Mouse (Mus musculus) gastrocnemius, adult 2 months (tissue): ENCODE results near the gene Ugdh. TPM values are rescaled to one million over a fixed set of nuclear protein-coding genes. Genes with fewer than 3 reads are reported as not detected.

Experiments
- DNase-seq: peaks from one replicate; pipeline ENCODE4 v3.0.0; 2022
- H3K27ac ChIP-seq: fragments of 200-600 bp; 2 replicates; pipeline ENCODE4 v1.8.1; 2022; ENCODE audit warnings: mild to moderate bottlenecking
- H3K4me3 ChIP-seq: fragments of 200-600 bp; 2 replicates; pipeline ENCODE4 v1.8.1; 2022; ENCODE audit warnings: mild to moderate bottlenecking, moderate library complexity
- CTCF ChIP-seq: fragments of 200-600 bp; IDR thresholded peaks from 2 replicates; pipeline ENCODE4 v1.8.1; 2022; ENCODE audit warnings: antibody characterized with exemption, mild to moderate bottlenecking, moderate library complexity
- intact Hi-C: fragments of 180-260 bp; cut with DNase I; formaldehyde crosslinking; loops from one replicate; pipeline ENCODE4 v1.15.1; 2025
- total RNA-seq, 2 experiments: library from RNA; stranded (reverse); gene quantifications; 2 replicates each; pipeline ENCODE4 v1.2.3; 2021

Ugdh gene
- total RNA-seq, 2 experiments from 2014 or later = 5.8 to 12.0 TPM

DNA sequence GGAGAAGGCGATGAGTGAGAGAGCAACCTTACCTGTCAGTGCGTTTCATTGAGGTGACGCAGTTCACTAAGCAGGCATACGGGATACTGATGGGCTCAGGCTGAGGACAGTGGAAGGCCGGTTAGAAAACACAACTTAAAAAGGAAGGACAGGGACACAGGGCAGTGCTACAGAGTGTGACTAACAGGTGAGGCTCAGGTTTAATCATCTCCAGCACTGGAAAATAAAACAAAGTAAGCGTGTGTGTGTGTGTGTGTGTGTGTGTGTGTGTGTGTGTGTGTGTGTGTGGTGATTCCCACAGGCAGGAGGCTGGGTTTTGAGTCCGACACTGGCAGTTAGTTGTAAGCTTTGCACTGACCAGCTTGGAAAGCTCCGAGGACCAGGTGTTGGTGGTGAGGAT lies 12.9 kb downstream of the Ugdh start:
- intact Hi-C loops = no loop called here
- H3K27ac ChIP-seq = no peak overlapping the region
- TF ChIP-seq CTCF = no peak
- no peak for DNase-seq
- H3K4me3 ChIP-seq = no peak overlapping the region

DNA sequence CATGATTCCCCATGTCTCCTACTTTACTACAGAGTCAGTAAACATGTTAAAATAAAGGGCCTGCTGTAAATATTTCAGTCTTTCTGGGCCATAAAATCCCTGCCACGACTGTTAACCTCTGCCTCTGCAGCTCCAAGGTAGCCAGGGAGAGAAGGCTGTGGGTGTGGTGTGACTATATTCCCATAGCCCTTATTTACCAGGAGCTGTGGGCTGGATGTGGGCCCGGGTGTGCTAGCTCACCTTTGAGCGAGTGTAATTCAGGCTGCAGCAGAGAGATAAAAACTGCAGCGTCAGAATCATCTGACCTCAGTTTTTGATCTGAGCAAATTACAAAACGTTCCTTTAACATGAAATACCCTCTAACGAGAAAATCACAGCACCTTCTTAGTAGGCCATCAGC lies 14.9 kb downstream of the Ugdh start:
- TF ChIP-seq CTCF = no peak
- intact Hi-C loops = no loop called here
- DNase-seq = no peak
- H3K4me3 ChIP-seq = no peak overlapping the region
- H3K27ac ChIP-seq = no peak overlapping the region

DNA sequence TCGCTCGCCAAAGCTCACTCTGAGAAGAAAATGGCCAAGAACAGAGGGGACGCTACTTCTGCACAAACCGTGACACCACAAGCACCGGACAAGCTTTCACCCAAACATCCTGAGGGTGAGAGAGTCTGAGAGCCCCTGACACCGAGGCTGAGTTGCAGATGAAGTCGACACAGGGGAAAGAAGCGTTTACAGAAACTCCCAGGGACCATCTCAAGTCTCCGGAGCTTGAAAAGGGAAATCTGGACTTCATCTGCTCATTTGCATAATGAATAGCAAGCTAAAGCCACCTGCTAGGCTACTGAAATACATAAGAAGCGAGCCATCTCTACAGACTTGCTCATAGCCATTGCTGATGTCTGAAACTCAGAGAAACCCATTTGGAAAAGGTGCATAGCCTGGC lies 16.6 kb downstream of the Ugdh start:
- TF ChIP-seq CTCF = no peak
- H3K4me3 ChIP-seq = no peak overlapping the region
- intact Hi-C loops = no loop called here

DNA sequence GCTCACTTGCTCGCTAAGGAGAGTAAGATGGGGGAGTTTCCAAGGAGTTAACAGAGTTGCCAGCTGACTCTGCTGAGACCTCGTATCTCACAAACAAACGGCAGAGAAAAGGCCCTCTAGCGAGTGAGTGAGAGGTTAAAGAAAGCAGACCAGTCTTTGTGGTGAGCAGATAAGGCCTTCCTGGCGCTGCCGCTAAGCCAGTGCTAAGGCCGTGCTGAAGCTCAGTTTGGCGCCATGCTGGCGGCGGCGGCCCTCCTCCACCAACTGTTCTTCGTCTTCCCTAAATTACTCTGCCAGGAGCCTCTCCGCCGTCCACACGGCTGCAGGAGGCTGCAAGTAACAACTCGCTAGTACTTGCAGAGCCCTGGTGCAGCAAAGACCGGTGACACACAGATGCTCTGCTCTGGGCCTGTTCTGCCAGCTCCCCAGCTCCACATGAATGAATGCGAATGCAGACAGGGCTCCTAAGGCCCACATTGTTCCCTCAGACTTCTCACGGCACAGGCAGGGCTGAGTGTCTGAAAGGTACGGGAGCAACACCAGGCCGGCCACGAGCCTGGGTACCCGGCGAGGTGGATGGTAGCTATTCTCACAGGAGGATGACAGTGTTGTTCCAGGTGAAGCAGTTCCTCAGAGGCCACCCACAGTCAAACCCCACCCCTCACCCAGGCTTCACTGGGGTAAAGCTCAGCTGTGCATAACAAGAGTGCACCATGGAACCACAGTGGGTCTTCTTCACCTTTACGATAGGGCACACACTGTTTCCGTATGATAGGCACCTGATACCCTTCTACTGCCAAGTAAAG lies 19.9 kb downstream of the Ugdh start:
- intact Hi-C loops = no loop called here
- Histone ChIP-seq H3K4me3 (no peak overlapping the region), H3K27ac (no peak overlapping the region)
- no peak for DNase-seq
- no peak for TF ChIP-seq CTCF

More for the DNA sequence above, 16.6 kb downstream of the Ugdh start:
- DNase-seq = no peak
- no peak overlapping the region for H3K27ac ChIP-seq

DNA sequence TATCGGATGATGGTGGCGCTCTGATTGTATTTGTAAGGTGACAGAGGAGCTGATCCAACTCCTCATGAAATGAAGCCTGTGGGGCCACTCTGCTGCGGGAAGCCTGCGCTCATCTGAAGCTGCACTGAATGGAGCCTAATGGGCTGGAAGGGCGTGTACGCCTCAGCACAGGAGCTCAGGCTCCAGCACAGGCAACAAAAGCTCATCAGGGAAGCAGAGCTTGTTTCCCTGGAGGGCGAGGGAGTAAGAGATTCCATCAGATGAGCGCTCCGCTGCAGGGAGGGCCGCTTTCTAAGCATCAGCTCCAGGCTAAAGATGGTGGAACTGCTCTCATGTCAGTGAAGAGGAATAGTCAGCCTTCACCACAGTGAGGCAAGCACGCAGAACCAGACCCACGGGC lies 27.8 kb downstream of the Ugdh start:
- no peak overlapping the region for H3K27ac ChIP-seq
- DNase-seq = no peak
- TF ChIP-seq CTCF = no peak
- H3K4me3 ChIP-seq = no peak overlapping the region
- intact Hi-C loops = loop anchor here (10.0 kb wide), 1 partner anchor 227 kb away; no protein-coding TSS in a partner anchor

DNA sequence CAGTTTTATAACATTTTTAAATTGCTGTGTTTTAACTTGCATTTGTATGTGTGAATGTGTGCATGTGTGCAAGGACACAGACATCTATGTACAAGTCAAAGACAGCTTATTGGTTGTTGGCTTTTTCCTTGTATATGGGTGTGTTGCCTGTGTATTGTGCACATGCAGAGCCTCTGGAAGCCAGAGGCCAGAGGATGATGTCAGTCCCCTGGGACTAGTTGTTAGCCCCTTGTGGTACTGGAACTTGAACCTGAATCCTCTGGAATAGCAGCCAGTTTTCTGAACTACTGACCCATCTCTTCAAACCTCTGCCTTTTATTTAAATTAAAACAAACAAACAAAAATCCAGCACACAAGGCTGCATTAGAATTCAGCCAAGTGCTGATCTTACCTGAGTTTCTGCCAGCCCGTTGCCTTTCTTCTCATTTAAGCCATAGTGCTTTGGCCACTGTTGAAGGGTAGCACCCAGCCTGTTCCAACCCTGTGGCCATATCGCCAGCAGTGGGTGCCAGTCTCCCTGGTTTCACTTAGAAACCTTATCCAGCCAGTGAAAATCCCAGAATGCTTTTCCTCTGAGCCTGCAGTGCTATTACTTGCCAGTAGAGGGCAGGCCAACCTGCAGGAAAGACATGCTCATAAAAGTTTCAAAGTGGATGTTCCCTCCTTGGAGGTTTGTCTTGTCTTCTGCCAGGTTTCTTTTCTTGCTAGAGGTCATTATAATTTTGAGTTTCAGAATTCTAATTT lies 34.3 kb downstream of the Ugdh start:
- peak overlapping the region; percentile 60 for H3K27ac ChIP-seq
- intact Hi-C loops = loop anchor here (1.0 to 10.0 kb wide), 3 partner anchors 136 to 295 kb away; partner anchors contain the start of genes Smim14 and Ube2k
- DNase-seq = peak; percentile 84
- H3K4me3 ChIP-seq = no peak overlapping the region
- peak; percentile 99; the same call in 1 of the 2 replicates for TF ChIP-seq CTCF

DNA sequence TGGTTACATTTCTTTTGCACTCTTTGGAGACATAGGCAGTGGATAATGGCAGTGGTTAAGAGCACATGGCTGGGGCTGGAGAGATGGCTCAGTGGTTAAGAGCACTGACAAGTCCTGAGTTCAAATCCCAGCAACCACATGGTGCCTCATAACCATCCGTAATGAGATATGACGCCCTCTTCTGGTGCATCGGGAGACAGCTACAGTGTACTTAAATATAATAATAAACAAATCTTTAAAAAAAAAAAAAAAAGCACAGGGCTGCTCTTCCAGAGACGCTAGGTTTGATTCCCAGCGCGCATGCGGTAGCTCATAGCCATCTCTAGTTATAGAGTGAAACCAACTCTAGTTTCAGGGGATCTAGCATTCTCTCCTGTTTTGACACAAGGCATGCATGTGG lies 41.3 kb downstream of the Ugdh start:
- Histone ChIP-seq H3K4me3 (no peak overlapping the region), H3K27ac (no peak overlapping the region)
- no peak for TF ChIP-seq CTCF
- DNase-seq = no peak
- intact Hi-C loops = loop anchor here (5.0 kb wide), 1 partner anchor 98 kb away; the partner anchor contains the start of gene Gm43552

DNA sequence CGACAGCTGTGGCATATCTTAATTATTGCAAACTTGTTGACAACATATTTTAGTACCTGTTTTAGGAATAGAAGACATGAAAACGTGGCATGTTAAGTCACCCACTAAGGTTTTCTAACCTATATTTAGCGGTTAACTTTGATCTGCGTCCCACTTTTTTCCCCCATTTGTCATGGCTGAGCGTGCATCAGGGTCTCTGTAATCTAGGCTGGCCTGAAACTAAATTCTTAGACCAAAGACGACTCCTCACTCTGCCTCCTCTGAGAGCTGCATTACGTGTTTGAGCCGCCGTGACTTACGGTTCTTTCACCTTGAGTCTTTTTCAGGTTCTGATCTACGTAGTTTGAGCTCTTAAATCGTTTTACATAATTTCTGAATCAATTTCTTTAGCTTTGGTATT lies 44.0 kb downstream of the Ugdh start:
- peak overlapping the region; percentile 96 for H3K27ac ChIP-seq
- no peak for DNase-seq
- TF ChIP-seq CTCF = no peak
- intact Hi-C loops = loop anchor here (1.0 to 5.0 kb wide), 2 partner anchors 56 to 101 kb away; partner anchors contain the start of genes Gm43552 and Rfc1
- H3K4me3 ChIP-seq = peak overlapping the region; percentile 93

DNA sequence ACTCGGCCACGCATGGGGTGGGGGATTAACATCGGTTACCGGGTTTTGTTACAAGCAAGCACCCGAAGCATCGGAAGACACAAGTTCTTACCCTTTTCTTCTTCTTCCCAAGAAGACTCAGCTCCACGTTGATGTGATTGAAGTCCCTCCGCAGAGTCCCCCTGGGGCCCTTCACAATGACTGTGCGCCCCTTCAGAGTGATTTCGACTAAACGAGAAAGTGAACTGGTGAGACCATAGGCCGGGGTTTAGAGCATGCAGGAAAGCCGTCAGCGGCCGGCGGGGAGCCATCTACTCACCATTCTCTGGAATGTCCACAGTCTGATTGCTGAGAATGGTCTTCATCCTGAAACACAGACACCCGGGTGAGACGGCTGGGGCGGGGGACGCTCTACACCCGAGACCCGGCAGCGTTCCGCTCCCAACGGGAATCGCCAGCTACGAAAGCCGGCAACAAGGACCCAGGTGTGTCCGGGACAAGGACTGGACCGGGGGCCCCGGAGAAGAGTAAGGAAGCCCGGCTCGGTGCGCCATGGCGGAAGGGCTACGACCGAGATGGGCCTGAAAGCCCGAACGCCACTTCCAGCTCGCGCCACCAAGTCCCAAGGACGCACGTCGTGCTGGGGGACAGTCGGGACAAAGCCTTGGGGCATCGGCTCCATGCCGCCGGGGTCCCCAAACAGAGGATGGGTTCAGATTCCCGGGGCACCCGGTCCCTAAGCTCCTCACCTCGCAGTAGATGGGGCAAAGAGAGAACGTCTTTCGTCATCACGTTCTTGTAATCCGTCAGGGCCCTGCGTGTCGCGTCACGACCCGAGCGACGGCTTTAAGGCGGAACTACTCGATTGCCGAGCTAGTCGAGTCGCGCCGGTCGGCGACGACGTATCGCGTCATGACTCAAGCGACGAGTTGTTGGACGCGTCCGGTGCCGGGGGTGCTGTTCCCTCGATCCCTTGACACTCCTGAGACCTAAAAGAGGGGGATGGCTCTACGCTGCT lies 44.8 kb downstream of the Ugdh start, which contains the start of the genes Rpl9 and Lias:
Gene Rpl9 (minus strand): TSS at position 797 of the 997 bp plus-strand sequence.
Gene Lias (plus strand): TSS at position 850 of the 997 bp plus-strand sequence.
- DNase-seq = peak; percentile 99
- Histone ChIP-seq H3K27ac (peak within 1 kb of the TSS; percentile 96), H3K4me3 (peak within 1 kb of the TSS; percentile 93)
- intact Hi-C loops = loop anchor here (1.0 to 5.0 kb wide), 2 partner anchors 56 to 101 kb away; partner anchors contain the start of genes Gm43552 and Rfc1
- TF ChIP-seq CTCF = no peak

DNA sequence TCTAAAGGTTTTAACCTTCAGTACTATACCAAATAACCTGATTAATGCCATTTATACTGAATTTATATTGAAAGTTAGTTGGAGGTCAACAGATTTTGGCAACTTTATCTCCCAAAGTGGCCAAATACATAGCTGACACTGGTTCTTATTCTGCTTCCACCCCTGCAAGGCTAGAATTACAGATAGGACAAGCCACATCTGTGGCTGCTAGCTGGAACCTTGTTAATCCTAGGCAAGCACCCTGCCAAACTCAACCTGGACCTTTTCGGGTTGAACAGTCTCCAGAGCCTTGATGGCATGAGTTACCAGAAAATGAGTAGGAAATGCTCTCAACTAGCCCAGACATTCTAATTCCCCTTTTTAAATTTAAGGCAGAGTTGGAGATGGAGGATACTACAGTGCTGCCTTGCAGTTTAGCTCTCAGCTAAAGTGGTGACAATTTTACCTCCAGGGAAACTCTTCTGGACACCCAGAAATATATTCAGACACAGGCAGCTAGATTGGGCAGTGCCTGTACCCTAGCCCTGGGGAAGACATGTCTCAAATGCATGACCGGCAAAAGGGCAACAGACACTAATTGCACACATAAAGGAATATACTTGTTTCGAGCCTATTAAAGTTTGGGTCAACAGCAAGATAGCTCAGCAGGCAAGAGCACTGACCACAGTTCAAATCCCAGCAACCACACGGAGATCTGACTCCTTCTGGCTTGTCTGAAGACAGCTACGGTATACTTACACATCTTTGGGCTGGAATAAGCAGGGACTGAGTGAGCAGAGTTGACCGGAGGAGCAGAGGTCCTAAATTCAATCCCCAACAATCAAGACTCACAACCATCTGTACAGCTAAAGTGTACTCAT lies 48.5 kb downstream of the Ugdh start:
- Histone ChIP-seq H3K27ac (no peak overlapping the region), H3K4me3 (no peak overlapping the region)
- no peak for TF ChIP-seq CTCF
- DNase-seq = no peak
- intact Hi-C loops = no loop called here

DNA sequence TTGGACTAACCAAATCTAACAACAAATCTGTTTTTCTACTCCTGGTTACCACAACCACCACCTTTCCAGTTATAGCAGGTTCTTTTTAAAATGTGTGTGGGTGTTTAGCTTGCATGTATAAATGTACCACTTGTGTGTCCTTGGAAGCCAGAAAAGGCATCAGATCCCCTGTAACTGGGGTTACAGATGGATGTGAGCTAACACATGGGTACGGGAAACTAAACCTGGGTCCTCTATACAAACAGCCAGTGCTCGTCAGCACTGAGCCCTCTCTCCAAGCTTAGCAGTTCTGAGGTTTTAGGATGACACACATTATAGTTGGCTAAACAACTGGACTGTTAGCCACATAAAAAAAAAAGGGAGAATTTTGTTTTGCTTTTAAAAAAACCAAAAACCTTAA lies 50.0 kb downstream of the Ugdh start:
- Histone ChIP-seq H3K27ac (no peak overlapping the region), H3K4me3 (no peak overlapping the region)
- intact Hi-C loops = no loop called here
- no peak for TF ChIP-seq CTCF
- DNase-seq = no peak
